Mouse (Mus musculus) midbrain, embryonic 13.5 days (tissue): ENCODE measurements around the gene Asic2. TPM values are rescaled to one million over a fixed set of nuclear protein-coding genes. Genes with fewer than 3 reads are reported as not detected.
A peak's percentile ranks its signal among the peaks of the same experiment; 100 is the strongest.

Experiments
- ATAC-seq: fragments of 200-750 bp; cut with Nextera tagmentation; 2 replicates; pipeline ENCODE4 v1.8.0; 2017; ENCODE audit warnings: mild to moderate bottlenecking, moderate TSS enrichment, moderate library complexity
- H3K27ac ChIP-seq: fragments of 300-500 bp; sonication (generic); 2 replicates; pipeline ENCODE4 v1.5.1; 2015; ENCODE audit warnings: inconsistent platforms, mild to moderate bottlenecking, moderate library complexity
- H3K27me3 ChIP-seq: fragments of 300-500 bp; sonication (generic); 2 replicates; pipeline ENCODE4 v1.6.1; 2015; ENCODE audit warnings: mild to moderate bottlenecking, inconsistent platforms
- H3K36me3 ChIP-seq: fragments of 300-500 bp; sonication (generic); 2 replicates; pipeline ENCODE4 v1.6.1; 2015; ENCODE audit warnings: mild to moderate bottlenecking, inconsistent platforms
- H3K4me1 ChIP-seq: fragments of 300-500 bp; sonication (generic); replicated peaks from 2 replicates; pipeline ENCODE4 v1.6.1; 2015; ENCODE audit warnings: inconsistent platforms
- H3K4me2 ChIP-seq: fragments of 300-500 bp; sonication (generic); replicated peaks from 2 replicates; pipeline ENCODE4 v1.6.1; 2015; ENCODE audit warnings: moderate library complexity, mild to moderate bottlenecking, inconsistent platforms
- H3K4me3 ChIP-seq: fragments of 300-500 bp; sonication (generic); replicated peaks from 2 replicates; pipeline ENCODE4 v1.5.1; 2015; ENCODE audit warnings: mild to moderate bottlenecking, inconsistent platforms
- H3K9ac ChIP-seq: fragments of 300-500 bp; sonication (generic); replicated peaks from 2 replicates; pipeline ENCODE4 v1.6.1; 2015; ENCODE audit warnings: mild to moderate bottlenecking, inconsistent platforms
- H3K9me3 ChIP-seq: fragments of 300-500 bp; sonication (generic); 2 replicates; pipeline ENCODE4 v1.6.1; 2016; ENCODE audit warnings: mild to moderate bottlenecking, inconsistent platforms
- WGBS: fragments of 180-500 bp; shearing (Covaris S2); methylation state at CpG from one replicate; pipeline ENCODE4 v1.1.7; 2015; 5-methylcytosine and 5-hydroxymethylcytosine counted together
- polyA plus RNA-seq: library from polyadenylated mRNA; unstranded; fragments of >200 nt; fragmentation: Nextera tagmentation; extraction: Ambion mirVana; gene quantifications from 2 replicates; pipeline ENCODE4 v1.2.1, GENCODE M21; 2015

Asic2 gene
- polyA plus RNA-seq, 1 experiment from 2014 or later: 5.0 TPM

- H3K4me1 ChIP-seq: no peaks in the 10 kb centered on the region
- H3K27ac ChIP-seq: no peak overlapping the region
- no peak overlapping the region for H3K4me3 ChIP-seq
- no peak overlapping the region for H3K9ac ChIP-seq
- WGBS: 25% methylated on average over 1 of the region's 1 CpGs
- no peak overlapping the region for H3K4me2 ChIP-seq
- no peaks in the 10 kb centered on the region for H3K27me3 ChIP-seq
- H3K9me3 ChIP-seq: no peaks in the 10 kb centered on the region
- ATAC-seq: no peak
- H3K36me3 ChIP-seq: no peaks in the 10 kb centered on the region
Observed at GRCm38 (mm10) chr11:81940988-81941387, 27.3 kb downstream of the Asic2 start.

- 89% methylated on average over 1 of the region's 1 CpGs for WGBS
- H3K9ac ChIP-seq: no peak overlapping the region
- no peak overlapping the region for H3K4me3 ChIP-seq
- H3K36me3 ChIP-seq: no peaks in the 10 kb centered on the region
- H3K4me1 ChIP-seq: no peaks in the 10 kb centered on the region
- H3K27me3 ChIP-seq: no peaks in the 10 kb centered on the region
- no peak for ATAC-seq
- no peak overlapping the region for H3K27ac ChIP-seq
- no peaks in the 10 kb centered on the region for H3K9me3 ChIP-seq
- H3K4me2 ChIP-seq: no peak overlapping the region
Observed at GRCm38 (mm10) chr11:81937516-81937915, 30.7 kb downstream of the Asic2 start.

GRCm38 (mm10) chr11:81926393-81926792, 41.9 kb downstream of the Asic2 start:
- no peaks in the 10 kb centered on the region for H3K27me3 ChIP-seq
- H3K4me3 ChIP-seq: no peak overlapping the region
- H3K27ac ChIP-seq: no peak overlapping the region
- H3K4me2 ChIP-seq: no peak overlapping the region
- no peaks in the 10 kb centered on the region for H3K36me3 ChIP-seq
- ATAC-seq: peak; percentile 91
- no peaks in the 10 kb centered on the region for H3K9me3 ChIP-seq
- no peak overlapping the region for H3K9ac ChIP-seq
- peaks cover 12% of the 10 kb centered on the region; the same call in 1 of the 2 replicates for H3K4me1 ChIP-seq

- no peak for ATAC-seq
- H3K9ac ChIP-seq: no peak overlapping the region
- H3K9me3 ChIP-seq: no peaks in the 10 kb centered on the region
- 88% methylated on average over 4 of the region's 4 CpGs for WGBS
- H3K27me3 ChIP-seq: no peaks in the 10 kb centered on the region
- no peak overlapping the region for H3K4me2 ChIP-seq
- no peak overlapping the region for H3K27ac ChIP-seq
- H3K4me1 ChIP-seq: peaks cover 12% of the 10 kb centered on the region; the same call in 1 of the 2 replicates
- no peak overlapping the region for H3K4me3 ChIP-seq
- H3K36me3 ChIP-seq: no peaks in the 10 kb centered on the region
Observed at GRCm38 (mm10) chr11:81923626-81924025, 44.6 kb downstream of the Asic2 start.

GRCm38 (mm10) chr11:81923096-81923495, 45.2 kb downstream of the Asic2 start:
- Histone ChIP-seq H3K36me3 (no peaks in the 10 kb centered on the region), H3K4me1 (peaks cover 12% of the 10 kb centered on the region; the same call in 1 of the 2 replicates), H3K27ac (no peak overlapping the region), H3K9ac (no peak overlapping the region), H3K4me3 (no peak overlapping the region), H3K9me3 (no peaks in the 10 kb centered on the region), H3K27me3 (no peaks in the 10 kb centered on the region), H3K4me2 (no peak overlapping the region)
- 85% methylated on average over 2 of the region's 2 CpGs for WGBS
- no peak for ATAC-seq

GRCm38 (mm10) chr11:81915501-81915900, 52.8 kb downstream of the Asic2 start:
- peak overlapping the region; percentile 67 for H3K27ac ChIP-seq
- no peak overlapping the region for H3K9ac ChIP-seq
- WGBS: 31% methylated on average over 6 of the region's 6 CpGs
- H3K9me3 ChIP-seq: no peaks in the 10 kb centered on the region
- H3K4me2 ChIP-seq: no peak overlapping the region
- peaks cover 13% of the 10 kb centered on the region for H3K4me1 ChIP-seq
- H3K4me3 ChIP-seq: no peak overlapping the region
- no peaks in the 10 kb centered on the region for H3K27me3 ChIP-seq
- ATAC-seq: no peak
- H3K36me3 ChIP-seq: no peaks in the 10 kb centered on the region

- Histone ChIP-seq H3K4me2 (no peak overlapping the region), H3K36me3 (no peaks in the 10 kb centered on the region), H3K27me3 (no peaks in the 10 kb centered on the region), H3K4me3 (no peak overlapping the region), H3K4me1 (peaks cover 13% of the 10 kb centered on the region), H3K27ac (no peak overlapping the region), H3K9ac (no peak overlapping the region), H3K9me3 (no peaks in the 10 kb centered on the region)
- no peak for ATAC-seq
- WGBS: 86% methylated on average over 4 of the region's 4 CpGs
Observed at GRCm38 (mm10) chr11:81913071-81913470, 55.2 kb downstream of the Asic2 start.

GRCm38 (mm10) chr11:81909397-81909894, 58.8 kb downstream of the Asic2 start:
- Histone ChIP-seq H3K27ac (no peak overlapping the region), H3K9ac (no peak overlapping the region), H3K27me3 (no peaks in the 10 kb centered on the region), H3K9me3 (no peaks in the 10 kb centered on the region), H3K4me2 (no peak overlapping the region), H3K4me1 (no peaks in the 10 kb centered on the region), H3K36me3 (no peaks in the 10 kb centered on the region), H3K4me3 (no peak overlapping the region)
- no peak for ATAC-seq
- 79% methylated on average over 5 of the region's 5 CpGs for WGBS

- ATAC-seq: no peak
- H3K4me3 ChIP-seq: no peak overlapping the region
- H3K4me2 ChIP-seq: no peak overlapping the region
- 79% methylated on average over 1 of the region's 1 CpGs for WGBS
- H3K9ac ChIP-seq: no peak overlapping the region
- H3K36me3 ChIP-seq: no peaks in the 10 kb centered on the region
- H3K27ac ChIP-seq: no peak overlapping the region
- no peaks in the 10 kb centered on the region for H3K27me3 ChIP-seq
- no peaks in the 10 kb centered on the region for H3K9me3 ChIP-seq
- H3K4me1 ChIP-seq: no peaks in the 10 kb centered on the region
Observed at GRCm38 (mm10) chr11:81908760-81909159, 59.5 kb downstream of the Asic2 start.

- peaks cover 22% of the 10 kb centered on the region for H3K4me1 ChIP-seq
- H3K36me3 ChIP-seq: no peaks in the 10 kb centered on the region
- no peaks in the 10 kb centered on the region for H3K9me3 ChIP-seq
- H3K4me2 ChIP-seq: no peak overlapping the region
- H3K27ac ChIP-seq: no peak overlapping the region
- H3K9ac ChIP-seq: no peak overlapping the region
- ATAC-seq: no peak
- H3K4me3 ChIP-seq: no peak overlapping the region
- H3K27me3 ChIP-seq: no peaks in the 10 kb centered on the region
Observed at GRCm38 (mm10) chr11:81902318-81902717, 65.9 kb downstream of the Asic2 start.

- ATAC-seq: peak; percentile 88
- H3K4me3 ChIP-seq: no peak overlapping the region
- peak overlapping the region; percentile 83 for H3K27ac ChIP-seq
- WGBS: under 1% methylated on average over 8 of the region's 8 CpGs
- peaks cover 30% of the 10 kb centered on the region for H3K4me1 ChIP-seq
- H3K27me3 ChIP-seq: no peaks in the 10 kb centered on the region
- H3K36me3 ChIP-seq: no peaks in the 10 kb centered on the region
- no peak overlapping the region for H3K9ac ChIP-seq
- H3K4me2 ChIP-seq: peak overlapping the region; percentile 9
- H3K9me3 ChIP-seq: no peaks in the 10 kb centered on the region
Observed at GRCm38 (mm10) chr11:81897547-81898354, 70.5 kb downstream of the Asic2 start.

GRCm38 (mm10) chr11:81896511-81896910, 71.7 kb downstream of the Asic2 start:
- ATAC-seq: no peak

More at GRCm38 (mm10) chr11:81896511-81896910, 71.7 kb downstream of the Asic2 start:
- Histone ChIP-seq H3K36me3 (no peaks in the 10 kb centered on the region), H3K9ac (no peak overlapping the region), H3K27me3 (no peaks in the 10 kb centered on the region), H3K27ac (peak overlapping the region; percentile 83; the same call in 1 of the 2 replicates), H3K4me3 (no peak overlapping the region), H3K9me3 (no peaks in the 10 kb centered on the region), H3K4me2 (no peak overlapping the region), H3K4me1 (peaks cover 30% of the 10 kb centered on the region)
- 92% methylated on average over 6 of the region's 6 CpGs for WGBS
